8 mouse cellular contexts compared by ENCODE assay signal in the genomic region with DNA sequence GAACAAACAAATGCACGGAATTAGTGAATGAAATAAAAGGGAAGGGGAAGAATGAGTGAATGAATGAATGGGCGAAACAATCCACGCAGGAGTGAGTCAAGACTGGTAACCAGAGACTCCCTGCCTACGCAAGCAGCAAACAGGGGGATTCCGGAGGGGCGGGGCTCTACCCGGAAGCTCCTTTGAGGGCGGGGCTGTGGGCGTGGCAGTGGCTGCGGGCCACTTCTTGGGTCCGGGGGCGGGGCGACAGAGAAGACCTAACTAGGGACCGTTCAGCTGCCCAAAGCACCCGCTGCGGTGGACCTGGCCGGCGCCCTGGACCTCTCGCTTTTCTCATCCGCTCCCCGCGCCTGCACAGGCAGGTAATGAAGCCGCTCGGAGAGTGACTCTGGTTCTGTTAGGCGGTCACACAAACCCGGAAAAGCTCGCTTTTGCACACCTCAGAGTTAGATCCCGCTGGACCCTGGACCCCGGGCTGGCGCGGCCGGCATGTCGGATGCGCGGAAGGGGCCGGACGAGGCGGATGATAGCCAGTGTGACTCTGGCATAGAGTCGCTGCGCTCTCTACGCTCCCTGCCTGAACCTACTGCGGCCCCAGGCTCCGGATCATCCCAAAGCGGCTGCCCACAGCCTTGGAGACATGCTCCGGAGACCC. TPM values are rescaled to one million over a fixed set of nuclear protein-coding genes. Genes with fewer than 3 reads are reported as not detected.
A peak's percentile ranks its signal among the peaks of the same experiment; 100 is the strongest.
DNase-seq lines count a peak whose midpoint lies in the region; ATAC-seq and TF ChIP-seq lines count a peak whose summit lies in the region.

TSS of gene Nfkbie (plus strand) at position 252 of the 655 bp plus-strand sequence.

- H3K27ac ChIP-seq in cortical plate, adult 2 months (ENCODE audit: insufficient read depth, low read length), result no peak within 1 kb of the TSS

- TF ChIP-seq CTCF in cortical plate, adult 2 months (IDR thresholded peaks at IDR 0.05; ENCODE audit: extremely low read depth, insufficient read depth, low read length), result no peak

- intact Hi-C loops in left cerebral cortex, postnatal 14 days (cut with DNase I), result no loop called here

- ATAC-seq in activated CD4-positive, CD25-positive, alpha-beta regulatory T cell, adult 4 months, result peak; percentile 48
- ATAC-seq in megakaryocyte-erythroid progenitor cell, adult 5-6 weeks (replicated peaks; ENCODE audit: low FRiP score, low TSS enrichment, poor library complexity, severe bottlenecking), result peak; percentile 79

- H3K4me1 ChIP-seq in cortical plate, adult 2 months (ENCODE audit: control insufficient read depth, insufficient read depth, low read length), result no peaks in the 10 kb centered on the region

- TF ChIP-seq POLR2A in cortical plate, adult 2 months (IDR thresholded peaks at IDR 0.05; ENCODE audit: extremely low read depth, insufficient read depth, low read length), result no peak

- DNase-seq in gastrocnemius, adult 8-10 months (ENCODE audit: low spot score in 2 of 2), result peak; percentile 89 to 92
- peak; percentile 99 for DNase-seq in induced T-regulatory cell, adult 2 months (ENCODE audit: low read depth)
- peak; percentile 88 to 90 for DNase-seq in left cerebral cortex, postnatal 14 days (ENCODE audit: low spot score in 2 of 2)
- DNase-seq in right cerebral cortex, postnatal 14 days, result peak; percentile 90
- peak; percentile 93 to 94 for DNase-seq in urinary bladder, postnatal 36 days (ENCODE audit: low spot score in 2 of 2)

- H3K4me3 ChIP-seq in cortical plate, adult 2 months (ENCODE audit: insufficient read depth, low read length), result peak within 1 kb of the TSS; percentile 48

RNA-seq across cellular contexts. Expression of gene Nfkbie, which starts in this region (rescaled TPM):
- polyA plus RNA-seq in activated CD4-positive, CD25-positive, alpha-beta regulatory T cell, adult 4 months (2017; shearing (Covaris generic)), result 10 to 100 TPM; 28.3 to 50.2 TPM
- 2.1 and 2.3 TPM in 2 replicates for polyA plus RNA-seq in cortical plate, adult 2 months (2012; rRNA removed)
- under 1 TPM; 0.27 to 0.56 (median 0.34) TPM for total RNA-seq in gastrocnemius, adult 8-10 months (2022)
- 1 to 10 TPM; 1.8 to 2.0 TPM for total RNA-seq in left cerebral cortex, postnatal 14 days (2021)
- total RNA-seq in megakaryocyte-erythroid progenitor cell, adult 5-6 weeks (2014; fragmentation: Nextera tagmentation), result 4.2 and 6.0 TPM in 2 replicates
- total RNA-seq in megakaryocyte-erythroid progenitor cell, adult 5-6 weeks (2017), result 3.2 and 3.9 TPM in 2 replicates

Comparison
In these comparisons a context has a peak if more than half of its experiments do, and no peak if none do; other contexts are left out.
1. Peak in DNase-seq in gastrocnemius, adult 8-10 months; RNA of the gene not detected or under 1 TPM.